Mouse (Mus musculus) G1E (cell line): ENCODE data around the gene Emc10.

Experiments used
- CTCF ChIP-seq: IDR thresholded peaks from 2 replicates; pipeline ENCODE4 v1.5.1; 2012; ENCODE audit warnings: low read depth, low read length, inconsistent platforms, mixed read lengths
- GATA1 ChIP-seq: IDR thresholded peaks from 2 replicates; pipeline ENCODE4 v1.6.1; 2012; ENCODE audit warnings: borderline replicate concordance, low read length, inconsistent platforms, mixed read lengths
- GATA2 ChIP-seq: IDR thresholded peaks from 2 replicates; pipeline ENCODE4 v1.6.1; 2012; ENCODE audit warnings: low read depth, low read length, inconsistent platforms, borderline replicate concordance
- POLR2AphosphoS5 ChIP-seq: IDR thresholded peaks from 2 replicates; pipeline ENCODE4 v1.6.1; 2012; ENCODE audit warnings: low read depth, low read length, inconsistent platforms; ENCODE audit not compliant: insufficient replicate concordance
- TAL1 ChIP-seq: conservative IDR thresholded peaks from 2 replicates; pipeline ENCODE4 v1.6.1; 2012; ENCODE audit warnings: low read depth, low read length, inconsistent platforms, mixed read lengths

- TF ChIP-seq CTCF, result no peak
- TF ChIP-seq GATA1, result no peak
- no peak for TF ChIP-seq POLR2AphosphoS5
- no peak for TF ChIP-seq GATA2
- no peak for TF ChIP-seq TAL1
Observed at GRCm38 (mm10) chr7:44472558-44472885, 23.8 kb downstream of the Emc10 start.
